Mouse (Mus musculus) megakaryocyte, embryonic 14.5 days (primary cell): ENCODE measurements around the gene Celf5.

ENCODE experiments used
- FLI1 ChIP-seq: IDR thresholded peaks from 2 replicates; pipeline ENCODE4 v1.6.1; 2012; ENCODE audit warnings: low read length, inconsistent platforms, mixed read lengths
- GATA1 ChIP-seq: IDR thresholded peaks from 3 replicates; pipeline ENCODE4 v1.6.1; 2012; ENCODE audit warnings: mixed read lengths, low read length, inconsistent platforms, borderline replicate concordance

DNA sequence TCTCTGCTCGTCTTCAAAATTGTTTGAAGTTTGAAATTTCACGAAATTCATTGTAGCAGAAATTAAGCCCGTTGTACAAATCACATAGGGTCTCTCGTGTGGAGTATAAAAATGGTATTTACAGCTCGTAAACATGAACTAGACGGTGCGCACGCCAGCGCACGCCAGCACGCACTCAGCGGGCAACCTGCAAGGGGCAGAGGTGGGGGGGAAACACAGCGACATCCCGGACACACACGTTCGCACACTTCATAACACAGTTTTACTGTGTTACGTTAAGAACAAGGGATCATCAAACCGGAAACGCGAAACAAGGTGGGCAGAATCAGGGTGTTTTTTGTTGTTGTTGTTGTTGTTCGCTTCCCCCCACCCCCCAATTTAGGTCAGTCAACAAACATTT is 23.1 kb downstream of the Celf5 start:
- TF ChIP-seq GATA1, result no peak
- TF ChIP-seq FLI1, result no peak
